Mouse (Mus musculus) common myeloid progenitor, adult 5-6 weeks (primary cell): ENCODE data around the gene Ltbp4. TPM values are rescaled to one million over a fixed set of nuclear protein-coding genes. Genes with fewer than 3 reads are reported as not detected.
A peak's percentile ranks its signal among the peaks of the same experiment; 100 is the strongest.

Source experiments
- ATAC-seq: replicated peaks from 2 replicates; pipeline ENCODE4 v1.8.0; 2016; ENCODE audit warnings: low read depth, mild to moderate bottlenecking, moderate TSS enrichment, inconsistent platforms; ENCODE audit not compliant: poor library complexity, severe bottlenecking
- total RNA-seq: library from RNA; stranded (forward); fragments of 200-1000, 187-1606 nt; gene quantifications from 2 replicates; pipeline ENCODE4 v1.2.3, GENCODE M21; 2017

Gene Ltbp4
- total RNA-seq, 1 experiment from 2014 or later, result not detected

- no peak for ATAC-seq
Measured at GRCm38 (mm10) chr7:27329981-27330380, 7.5 kb downstream of the Ltbp4 start.

DNA sequence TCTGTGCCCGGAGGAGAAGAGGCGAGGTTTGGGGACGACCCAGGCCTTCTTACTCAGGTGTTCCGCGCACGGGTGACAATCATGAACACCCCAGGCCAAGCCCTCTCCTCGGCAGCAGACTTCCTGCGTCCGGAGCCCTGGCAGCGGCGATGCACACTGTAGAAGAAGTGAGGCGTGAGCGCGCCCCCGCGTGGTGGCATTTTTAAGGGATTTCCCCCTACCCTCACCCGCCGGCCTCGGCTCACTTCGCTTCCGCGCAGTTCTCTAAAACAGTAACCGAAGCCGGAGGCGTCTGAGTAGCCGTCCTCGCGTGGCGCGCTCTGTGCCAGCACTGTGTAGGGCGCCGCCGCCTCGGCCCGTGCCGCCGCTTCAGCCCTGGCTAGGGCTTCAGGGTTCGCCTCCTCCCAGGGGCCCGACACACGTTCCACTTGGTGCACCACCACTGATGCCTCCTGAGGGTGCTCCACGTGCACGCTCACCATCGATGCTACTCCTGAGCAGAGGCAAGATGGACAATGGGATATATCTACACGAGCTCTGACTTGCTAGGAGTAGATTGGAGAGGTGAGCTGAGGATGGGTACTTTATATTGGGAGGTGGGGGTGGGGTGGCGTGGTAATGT is 8.1 kb downstream of the Ltbp4 start:
- ATAC-seq, result peak; percentile 47

GRCm38 (mm10) chr7:27328648-27329047 is 8.8 kb downstream of the Ltbp4 start:
- no peak for ATAC-seq

DNA sequence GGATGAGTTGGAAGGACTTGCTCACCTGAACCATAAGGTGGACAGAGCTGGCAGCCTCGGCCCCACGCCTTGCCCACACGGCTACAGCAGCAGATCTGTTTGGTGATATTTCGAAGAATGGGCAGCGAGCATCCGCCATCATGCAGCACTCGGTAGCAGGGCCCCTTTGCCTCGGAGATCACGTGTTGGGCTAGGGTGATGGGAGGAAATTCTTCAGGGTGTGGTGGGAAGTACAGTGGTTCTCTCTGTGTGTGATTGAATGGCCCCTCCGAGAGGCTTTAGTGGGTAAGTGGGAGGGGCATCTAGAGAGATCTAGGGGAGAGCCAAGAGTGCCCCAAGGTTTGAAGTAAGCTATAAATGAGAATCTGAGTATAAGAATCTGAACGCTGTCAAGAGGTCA is 9.3 kb downstream of the Ltbp4 start:
- no peak for ATAC-seq

- no peak for ATAC-seq
Measured at GRCm38 (mm10) chr7:27327500-27327899, 10.0 kb downstream of the Ltbp4 start.

DNA sequence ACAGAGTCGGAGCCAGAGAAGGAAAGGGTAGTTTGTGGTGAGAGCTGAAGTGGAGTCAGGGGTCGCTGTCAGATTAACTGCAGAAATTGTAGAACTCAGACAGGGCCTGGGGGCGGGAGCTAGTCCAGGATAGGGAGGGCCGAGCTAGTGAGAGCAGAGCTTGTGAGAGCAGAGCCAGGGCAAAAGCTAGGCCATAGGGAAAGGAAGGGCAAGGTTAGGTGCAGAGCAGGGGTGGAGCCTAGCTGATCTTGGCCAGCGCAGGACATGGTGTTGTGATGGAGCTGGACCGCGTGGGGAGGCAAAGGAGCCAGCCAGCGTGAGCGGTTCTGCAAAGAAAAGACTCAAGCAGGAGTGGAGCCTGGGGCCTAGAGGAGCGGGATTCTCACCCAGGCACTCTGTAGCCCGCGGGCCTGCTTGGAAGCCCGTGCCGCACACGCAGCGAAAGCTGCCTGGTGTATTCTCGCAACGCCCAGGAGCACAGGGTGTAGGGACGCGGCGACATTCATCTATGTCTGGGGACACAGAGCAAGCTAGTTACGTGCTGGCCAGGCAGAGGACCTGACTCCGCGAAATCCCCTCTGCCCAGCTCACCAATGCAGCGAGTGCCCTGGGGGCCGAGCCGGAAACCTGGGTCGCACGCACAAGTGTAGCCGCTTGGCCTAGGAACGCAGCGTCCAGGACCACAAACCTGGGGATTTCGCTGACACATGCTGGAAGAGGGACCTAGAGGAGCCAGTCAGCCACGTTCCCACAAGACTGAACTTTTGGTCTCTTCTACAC is 11.2 kb downstream of the Ltbp4 start:
- ATAC-seq, result no peak

DNA sequence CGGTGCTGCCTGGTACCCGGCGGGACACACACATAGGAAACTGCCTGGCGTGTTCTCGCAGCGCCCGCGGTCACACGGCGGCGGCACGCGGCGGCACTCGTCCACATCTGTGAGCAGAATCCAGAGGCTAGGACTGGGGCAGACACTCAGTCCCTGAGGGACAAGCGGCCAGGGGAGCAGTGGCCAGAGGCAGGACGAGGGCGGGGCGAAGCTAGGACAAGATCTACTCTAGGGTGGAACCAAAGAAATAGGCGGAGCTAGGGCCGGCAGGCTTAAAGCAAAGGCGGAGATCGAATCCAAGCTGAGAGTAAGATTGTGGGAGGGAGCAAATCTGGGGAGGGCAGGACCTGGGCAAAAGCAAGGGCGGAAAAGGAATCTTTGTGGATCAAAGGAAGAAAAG is 11.8 kb downstream of the Ltbp4 start:
- ATAC-seq, result peak; percentile 26

- no peak for ATAC-seq
Measured at GRCm38 (mm10) chr7:27324928-27325327, 12.6 kb downstream of the Ltbp4 start.

- ATAC-seq, result no peak
Measured at GRCm38 (mm10) chr7:27324161-27324560, 13.3 kb downstream of the Ltbp4 start.

- no peak for ATAC-seq
Measured at GRCm38 (mm10) chr7:27323001-27323400, 14.5 kb downstream of the Ltbp4 start.

DNA sequence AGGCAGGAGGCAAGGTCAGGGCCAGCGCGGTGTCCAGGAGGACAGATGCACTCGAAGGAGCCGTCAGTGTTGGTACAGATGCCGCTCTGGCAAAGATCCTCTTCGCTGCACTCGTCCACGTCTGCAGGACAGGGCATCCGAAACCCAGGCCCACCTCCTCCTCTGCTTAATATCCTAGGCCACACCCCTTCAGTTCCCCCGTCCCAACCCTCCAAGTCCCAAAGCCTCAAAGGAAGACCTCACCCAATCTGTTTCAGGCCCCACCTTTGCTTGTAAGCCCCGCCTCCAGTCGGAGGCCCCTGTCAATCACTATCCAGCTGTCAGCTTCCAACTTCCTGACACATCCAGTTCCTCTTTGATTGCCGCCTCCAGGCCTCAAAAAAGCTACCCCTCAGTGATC is 15.2 kb downstream of the Ltbp4 start:
- no peak for ATAC-seq

GRCm38 (mm10) chr7:27319411-27319810 is 18.1 kb downstream of the Ltbp4 start:
- ATAC-seq, result no peak

DNA sequence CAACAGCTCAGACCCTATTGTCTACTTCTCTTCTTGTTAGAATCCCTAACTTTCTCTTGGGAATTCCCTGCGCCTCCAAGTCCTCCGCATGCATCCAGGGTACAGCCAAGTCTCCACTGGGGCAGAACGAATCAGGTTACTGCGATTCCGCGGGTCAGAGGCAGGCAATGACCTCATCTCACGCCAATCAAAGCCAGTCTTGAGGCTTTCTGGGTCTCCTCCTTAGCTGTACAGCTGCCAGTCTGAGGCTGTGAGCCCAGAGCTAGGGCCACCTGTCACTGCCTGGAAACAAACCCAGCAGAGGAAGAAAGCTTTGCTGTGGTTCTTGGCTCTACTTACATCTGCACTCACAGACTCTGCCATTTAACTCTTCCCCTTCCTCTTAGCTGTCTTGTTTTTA is 21.5 kb downstream of the Ltbp4 start:
- ATAC-seq, result no peak

DNA sequence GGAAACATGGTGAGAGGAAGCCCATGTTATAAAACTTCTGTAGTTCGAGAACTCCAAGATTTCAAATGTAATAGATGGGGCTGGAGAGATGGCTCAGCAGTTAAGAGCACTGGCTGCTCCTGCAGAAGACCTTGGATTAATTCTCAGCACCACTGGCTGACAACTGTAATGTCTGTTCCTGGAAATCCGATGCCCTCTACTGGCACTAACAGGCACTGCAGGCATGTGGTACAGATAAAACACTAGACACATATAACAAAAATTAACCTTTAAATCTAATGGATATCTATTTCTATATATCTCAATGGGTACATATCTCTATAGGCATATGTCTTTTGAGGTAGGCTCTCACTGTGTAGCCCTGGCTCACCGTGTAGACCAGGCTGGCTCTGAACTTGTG is 23.1 kb downstream of the Ltbp4 start:
- no peak for ATAC-seq

DNA sequence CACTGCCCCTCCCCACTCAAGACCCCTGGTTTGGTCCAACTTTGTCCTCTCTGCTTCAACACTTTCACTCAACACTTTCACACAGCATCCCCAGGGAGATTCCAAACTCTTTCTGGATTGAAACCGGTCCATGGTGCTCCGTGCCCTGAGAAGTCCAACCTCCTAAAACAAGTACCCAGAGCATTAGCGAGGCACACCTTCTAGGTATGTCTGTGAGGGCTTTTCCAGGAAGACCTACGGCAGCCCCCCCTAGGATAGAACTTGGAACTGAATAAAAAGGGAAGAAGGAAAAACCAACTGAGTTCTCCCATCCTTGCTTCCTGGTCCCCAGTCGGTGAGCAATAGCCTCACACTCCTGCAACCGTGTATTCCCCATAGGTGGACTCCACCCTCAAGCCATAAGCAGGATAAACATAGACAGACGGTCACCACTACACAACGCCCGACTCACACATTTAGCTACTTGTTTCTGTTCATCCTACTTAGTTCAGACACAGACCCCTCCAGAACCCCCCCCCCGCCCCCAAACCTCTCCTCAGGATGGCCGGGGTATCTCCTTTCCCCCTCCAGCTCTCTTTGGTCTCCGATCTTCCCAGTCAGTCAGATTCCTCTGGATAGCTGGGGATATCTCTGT is 25.7 kb downstream of the Ltbp4 start:
- ATAC-seq, result no peak

DNA sequence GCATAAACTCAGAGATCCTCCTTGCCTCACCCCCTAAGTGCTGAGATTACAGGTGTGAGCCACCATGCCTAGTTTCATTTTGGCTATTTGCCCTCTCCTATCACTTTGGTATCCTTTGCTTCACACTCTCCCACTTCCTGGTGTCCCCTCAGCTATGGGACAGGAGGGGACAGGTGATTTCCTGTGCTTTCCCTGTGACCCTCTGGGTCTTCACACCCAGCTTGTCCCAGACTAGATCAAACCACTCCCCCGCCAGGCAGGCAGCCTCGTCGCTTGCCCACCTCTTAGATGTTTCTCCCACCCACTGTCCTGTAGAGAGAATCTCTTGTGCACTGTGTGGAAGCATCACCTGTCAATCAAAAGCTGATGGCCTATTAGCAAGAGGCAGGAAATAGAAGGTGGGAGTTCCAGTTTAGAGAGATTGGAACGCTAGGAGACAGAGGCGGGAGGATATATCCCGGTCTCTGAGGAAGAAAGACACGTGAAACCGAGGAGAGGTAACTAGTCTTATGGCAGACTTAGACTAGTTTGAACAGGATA is 26.4 kb downstream of the Ltbp4 start:
- no peak for ATAC-seq

DNA sequence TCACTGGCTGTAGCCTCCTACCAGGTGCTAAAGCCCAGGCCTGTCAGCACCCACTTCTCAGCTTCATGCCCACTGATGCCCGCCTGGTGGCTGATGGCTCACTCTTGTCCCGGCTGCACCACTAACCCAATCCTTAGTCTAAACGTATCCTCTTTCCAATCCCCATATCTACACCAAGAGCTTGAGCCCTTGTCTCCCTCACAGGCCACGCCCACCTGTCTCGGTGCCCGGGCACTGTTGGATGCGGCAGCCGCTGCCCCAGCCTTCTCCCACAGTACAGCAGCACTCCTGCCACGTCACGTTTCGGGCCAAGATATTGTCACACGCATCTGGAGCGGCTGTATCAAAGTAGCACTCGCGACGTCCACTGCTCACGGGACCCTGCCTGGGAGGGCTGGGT is 27.2 kb downstream of the Ltbp4 start:
- peak; percentile 79 for ATAC-seq

- no peak for ATAC-seq
Measured at GRCm38 (mm10) chr7:27309832-27310231, 27.7 kb downstream of the Ltbp4 start.

DNA sequence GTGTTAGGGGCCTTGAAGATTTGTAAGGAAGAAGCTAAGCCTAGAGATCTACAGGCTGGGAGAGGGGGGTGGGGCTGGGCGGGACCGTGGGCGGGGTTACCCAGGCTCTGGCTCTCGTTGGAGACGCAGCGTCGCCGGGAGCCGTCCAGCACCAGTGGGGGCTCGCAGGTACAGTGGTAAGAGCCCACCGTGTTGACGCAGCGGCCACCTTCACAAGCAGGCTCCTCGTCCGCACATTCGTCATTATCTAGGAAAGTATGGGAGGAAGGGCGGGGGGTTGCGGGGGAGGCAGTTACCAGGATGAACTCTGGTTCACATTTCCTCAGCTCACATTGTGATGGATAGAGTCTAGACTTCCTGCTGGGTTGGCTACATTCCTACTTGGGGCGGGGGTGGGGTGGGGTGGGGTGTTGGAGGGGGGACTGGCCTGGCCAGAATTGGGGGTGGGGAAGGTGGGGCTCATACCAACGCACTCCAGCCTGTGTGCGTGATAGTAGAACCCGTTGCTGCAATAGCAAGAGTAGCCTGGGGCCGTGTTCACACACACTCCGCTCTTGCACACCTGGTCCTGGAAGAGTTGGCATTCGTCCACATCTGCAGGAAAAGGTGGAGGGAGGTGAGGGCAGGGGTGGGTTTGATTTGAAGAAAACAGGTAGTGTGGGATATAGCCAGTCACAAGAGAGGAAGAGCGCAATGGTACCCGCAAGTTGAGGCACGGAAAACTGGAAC is 28.5 kb downstream of the Ltbp4 start:
- ATAC-seq, result no peak

DNA sequence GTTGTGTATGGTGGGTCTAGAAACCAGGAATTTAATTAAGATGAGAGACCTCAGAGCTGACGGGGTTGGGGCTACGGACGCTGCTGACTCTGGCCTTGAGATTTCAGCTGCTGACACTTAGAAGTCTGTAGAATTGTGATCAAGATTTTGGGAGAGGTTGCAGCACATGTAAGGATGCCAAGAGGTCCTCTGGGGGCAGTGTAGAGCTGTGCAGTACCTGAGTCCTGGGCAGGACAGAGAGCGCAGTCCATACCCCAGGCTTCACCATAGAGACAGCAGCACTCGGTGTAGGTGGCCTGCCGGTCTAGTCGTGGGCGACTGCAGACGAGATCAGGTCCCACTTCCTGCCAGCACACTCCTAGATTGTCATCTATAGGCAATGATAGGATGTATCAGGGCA is 29.9 kb downstream of the Ltbp4 start:
- no peak for ATAC-seq
